Mouse (Mus musculus): ENCODE data around the gene Aqp1. TPM values are rescaled to one million over a fixed set of nuclear protein-coding genes. Genes with fewer than 3 reads are reported as not detected.

Gene Aqp1
- polyA plus RNA-seq, 1 experiment from 2014 or later, result 140 TPM

GRCm38 (mm10) chr6:55337242-55337641 lies 1.0 kb downstream of the Aqp1 start:
- H3K9ac ChIP-seq (ENCODE audit: low read depth, low read length), result peak overlapping the region; percentile 39; the same call in 1 of the 2 replicates
- peak overlapping the region; percentile 55; the same call in 1 of the 2 replicates for H3K27ac ChIP-seq
- H3K4me1 ChIP-seq (replicated peaks; ENCODE audit: insufficient read depth, low read length), result 0 out of 2 replicates have a peak, but pooled peaks cover 3% of the 10 kb centered on the region
- H3K4me2 ChIP-seq (ENCODE audit: low read length), result peak overlapping the region; percentile 36
- TF ChIP-seq CTCF (IDR thresholded peaks at IDR 0.05; ENCODE audit: low read depth), result no peak
- WGBS, result 76% methylated on average over 5 of the region's 5 CpGs
- no peaks in the 10 kb centered on the region for H3K36me3 ChIP-seq (ENCODE audit: insufficient read depth, low read length)
- ATAC-seq (replicated peaks; ENCODE audit: low FRiP score, low read depth) (no peak), DNase-seq (ENCODE audit: low spot score) (no peak)
- H3K4me3 ChIP-seq (replicated peaks; ENCODE audit: low read depth, low read length), result peak overlapping the region; percentile 22
- no peaks in the 10 kb centered on the region for H3K27me3 ChIP-seq (ENCODE audit: insufficient read depth, low read length)
- no peaks in the 10 kb centered on the region for H3K9me3 ChIP-seq (replicated peaks; ENCODE audit: low read length)

DNA sequence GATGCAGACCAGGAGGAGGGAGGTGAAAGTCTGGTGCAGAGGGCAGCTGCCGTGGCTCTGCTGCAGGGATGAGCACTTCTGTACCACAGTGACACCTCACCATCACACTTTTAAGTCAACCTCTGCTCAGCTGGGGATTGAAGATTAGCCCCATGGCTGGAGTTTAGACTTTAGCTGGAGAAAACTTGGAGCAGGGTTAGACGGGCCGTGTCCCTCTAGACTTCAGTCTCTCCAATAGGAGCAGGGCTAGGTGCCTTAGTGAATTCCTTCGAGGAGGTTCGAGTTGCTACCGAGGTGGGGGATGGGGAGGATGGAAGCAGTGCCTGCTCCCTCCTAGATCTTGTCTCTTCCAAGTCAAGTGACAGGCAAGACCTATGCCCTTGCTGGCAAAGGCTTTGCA lies 1.8 kb downstream of the Aqp1 start:
- H3K27me3 ChIP-seq (ENCODE audit: insufficient read depth, low read length), result no peaks in the 10 kb centered on the region
- no peak overlapping the region for H3K9ac ChIP-seq (ENCODE audit: low read depth, low read length)
- 49% methylated on average over 6 of the region's 6 CpGs for WGBS
- TF ChIP-seq CTCF (IDR thresholded peaks at IDR 0.05; ENCODE audit: low read depth), result no peak
- peak overlapping the region; percentile 36 for H3K4me2 ChIP-seq (ENCODE audit: low read length)
- H3K27ac ChIP-seq, result peak overlapping the region; percentile 55; the same call in 1 of the 2 replicates
- no peaks in the 10 kb centered on the region for H3K36me3 ChIP-seq (ENCODE audit: insufficient read depth, low read length)
- H3K4me3 ChIP-seq (replicated peaks; ENCODE audit: low read depth, low read length), result 0 out of 2 replicates have a peak overlapping the region, but pooled peaks have one; percentile 22
- H3K9me3 ChIP-seq (replicated peaks; ENCODE audit: low read length), result no peaks in the 10 kb centered on the region
- DNase-seq (ENCODE audit: low spot score) (peak; percentile 29), ATAC-seq (replicated peaks; ENCODE audit: low FRiP score, low read depth) (peak; percentile 88)
- 0 out of 2 replicates have a peak, but pooled peaks cover 3% of the 10 kb centered on the region for H3K4me1 ChIP-seq (replicated peaks; ENCODE audit: insufficient read depth, low read length)

DNA sequence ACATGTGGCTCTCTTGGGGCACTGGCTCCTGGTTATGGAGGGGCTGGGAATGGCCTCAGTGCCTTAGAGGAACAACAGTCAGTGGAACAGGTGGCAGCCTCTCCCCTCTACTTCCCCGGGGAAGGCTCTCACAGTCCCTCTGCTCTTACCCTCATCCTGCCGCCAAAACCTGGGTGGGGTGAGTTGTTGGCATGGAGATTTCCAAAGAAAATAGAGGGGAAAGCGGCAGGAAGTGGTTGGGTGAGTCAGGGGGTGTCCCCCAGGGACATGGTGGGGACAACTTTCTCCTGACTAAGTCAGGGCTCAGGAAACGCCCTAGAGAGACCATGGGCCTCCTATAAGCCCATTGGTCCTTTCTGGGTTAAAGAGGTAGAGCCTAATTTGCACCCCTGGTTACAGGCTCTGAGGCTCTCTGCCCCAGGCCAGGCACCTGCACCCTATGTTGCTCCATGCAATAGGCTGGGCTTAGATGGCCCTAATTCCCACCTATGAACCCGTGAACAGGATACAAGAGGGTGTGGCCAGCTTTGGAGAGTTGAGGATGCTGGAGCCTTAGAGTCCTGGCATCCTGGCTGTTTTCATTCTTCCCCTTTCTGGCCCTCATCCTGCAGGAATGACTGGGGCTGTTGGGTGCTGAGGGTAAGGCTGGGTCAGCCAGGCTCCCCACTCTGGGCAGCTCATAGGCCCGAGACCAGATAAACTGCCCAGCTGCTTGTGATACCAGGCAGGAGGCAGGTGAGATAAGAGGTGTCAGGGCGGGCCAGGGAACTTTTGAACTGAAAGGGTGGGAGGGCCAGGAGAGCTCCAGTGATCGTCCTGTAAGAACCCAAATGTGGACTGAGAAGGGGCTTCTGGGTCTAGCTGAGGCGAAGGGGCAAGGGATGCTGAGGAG lies 2.9 kb downstream of the Aqp1 start:
- no peak for TF ChIP-seq CTCF (IDR thresholded peaks at IDR 0.05; ENCODE audit: low read depth)
- 0 out of 2 replicates have a peak, but pooled peaks cover 3% of the 10 kb centered on the region for H3K4me1 ChIP-seq (replicated peaks; ENCODE audit: insufficient read depth, low read length)

GRCm38 (mm10) chr6:55341688-55342087 lies 5.5 kb downstream of the Aqp1 start:
- H3K9me3 ChIP-seq (replicated peaks; ENCODE audit: low read length), result no peaks in the 10 kb centered on the region
- H3K27ac ChIP-seq, result no peak overlapping the region
- no peaks in the 10 kb centered on the region for H3K36me3 ChIP-seq (ENCODE audit: insufficient read depth, low read length)
- TF ChIP-seq CTCF (IDR thresholded peaks at IDR 0.05; ENCODE audit: low read depth), result no peak
- no peak overlapping the region for H3K4me3 ChIP-seq (replicated peaks; ENCODE audit: low read depth, low read length)
- H3K4me1 ChIP-seq (replicated peaks; ENCODE audit: insufficient read depth, low read length), result 0 out of 2 replicates have a peak, but pooled peaks cover under 1% of the 10 kb centered on the region
- ATAC-seq (replicated peaks; ENCODE audit: low FRiP score, low read depth) (no peak), DNase-seq (ENCODE audit: low spot score) (no peak)
- 55% methylated on average over 5 of the region's 5 CpGs for WGBS
- no peak overlapping the region for H3K4me2 ChIP-seq (ENCODE audit: low read length)
- no peak overlapping the region for H3K9ac ChIP-seq (ENCODE audit: low read depth, low read length)
- no peaks in the 10 kb centered on the region for H3K27me3 ChIP-seq (ENCODE audit: insufficient read depth, low read length)

More for the DNA sequence above, 2.9 kb downstream of the Aqp1 start:
- DNase-seq (ENCODE audit: low spot score), result no peak
- Histone ChIP-seq H3K9me3 (replicated peaks; ENCODE audit: low read length) (no peaks in the 10 kb centered on the region), H3K27ac (no peak overlapping the region), H3K4me2 (ENCODE audit: low read length) (peak overlapping the region; percentile 19), H3K4me3 (replicated peaks; ENCODE audit: low read depth, low read length) (no peak overlapping the region), H3K9ac (ENCODE audit: low read depth, low read length) (no peak overlapping the region), H3K27me3 (ENCODE audit: insufficient read depth, low read length) (no peaks in the 10 kb centered on the region), H3K36me3 (ENCODE audit: insufficient read depth, low read length) (no peaks in the 10 kb centered on the region)
- WGBS, result 70% methylated on average over 9 of the region's 9 CpGs
- ATAC-seq (replicated peaks; ENCODE audit: low FRiP score, low read depth), result no peak

GRCm38 (mm10) chr6:55342328-55342727 lies 6.1 kb downstream of the Aqp1 start:
- DNase-seq (ENCODE audit: low spot score) (no peak), ATAC-seq (replicated peaks; ENCODE audit: low FRiP score, low read depth) (no peak)
- H3K27ac ChIP-seq, result no peak overlapping the region
- H3K4me3 ChIP-seq (replicated peaks; ENCODE audit: low read depth, low read length), result no peak overlapping the region
- no peaks in the 10 kb centered on the region for H3K4me1 ChIP-seq (replicated peaks; ENCODE audit: insufficient read depth, low read length)
- H3K27me3 ChIP-seq (ENCODE audit: insufficient read depth, low read length), result no peaks in the 10 kb centered on the region
- WGBS, result 82% methylated on average over 9 of the region's 9 CpGs
- H3K9ac ChIP-seq (ENCODE audit: low read depth, low read length), result no peak overlapping the region
- H3K9me3 ChIP-seq (replicated peaks; ENCODE audit: low read length), result no peaks in the 10 kb centered on the region
- no peak overlapping the region for H3K4me2 ChIP-seq (ENCODE audit: low read length)
- TF ChIP-seq CTCF (IDR thresholded peaks at IDR 0.05; ENCODE audit: low read depth), result no peak
- no peaks in the 10 kb centered on the region for H3K36me3 ChIP-seq (ENCODE audit: insufficient read depth, low read length)

GRCm38 (mm10) chr6:55343446-55343845 lies 7.2 kb downstream of the Aqp1 start:
- Histone ChIP-seq H3K27me3 (ENCODE audit: insufficient read depth, low read length) (no peaks in the 10 kb centered on the region), H3K4me3 (replicated peaks; ENCODE audit: low read depth, low read length) (no peak overlapping the region), H3K9ac (ENCODE audit: low read depth, low read length) (no peak overlapping the region), H3K27ac (no peak overlapping the region), H3K9me3 (replicated peaks; ENCODE audit: low read length) (no peaks in the 10 kb centered on the region), H3K36me3 (ENCODE audit: insufficient read depth, low read length) (no peaks in the 10 kb centered on the region), H3K4me1 (replicated peaks; ENCODE audit: insufficient read depth, low read length) (no peaks in the 10 kb centered on the region), H3K4me2 (ENCODE audit: low read length) (no peak overlapping the region)
- TF ChIP-seq CTCF (IDR thresholded peaks at IDR 0.05; ENCODE audit: low read depth), result no peak
- no peak for ATAC-seq (replicated peaks; ENCODE audit: low FRiP score, low read depth)
- no peak for DNase-seq (ENCODE audit: low spot score)
- WGBS, result 84% methylated on average over 10 of the region's 10 CpGs
